In the genomic region with DNA sequence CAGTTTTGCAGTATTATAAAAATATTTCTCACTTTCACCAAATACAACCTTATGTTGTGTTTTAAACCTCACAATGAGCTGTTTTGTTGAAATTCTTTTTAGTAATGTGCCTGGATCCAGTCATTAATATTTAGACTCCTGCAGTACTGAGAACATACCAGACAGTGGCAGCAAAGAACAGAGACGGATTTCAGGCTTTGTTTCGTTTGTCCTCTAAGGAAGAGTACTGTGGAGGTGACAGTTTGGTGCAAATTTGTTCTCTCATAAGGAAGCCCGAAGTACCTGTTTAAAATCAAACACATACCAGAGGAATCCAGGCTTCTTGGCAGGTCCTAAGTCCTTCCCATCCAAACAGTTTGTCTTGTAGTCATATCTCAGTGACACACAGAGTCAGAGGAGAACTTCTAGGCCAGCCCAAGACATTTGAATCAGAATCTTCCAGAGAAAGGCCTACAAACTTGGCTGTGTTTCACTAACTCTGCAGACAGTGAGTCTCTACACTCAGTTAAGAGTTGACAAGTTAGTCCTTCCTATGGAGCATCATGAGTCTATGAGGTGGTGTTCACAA, we compare ENCODE assay signal across 8 mouse cellular contexts. TPM values are rescaled to one million over a fixed set of nuclear protein-coding genes. Genes with fewer than 3 reads are reported as not detected.
DNase-seq lines count a peak whose midpoint lies in the region; ATAC-seq and TF ChIP-seq lines count a peak whose summit lies in the region.

No protein-coding gene starts in this region.

- 37% methylated on average over 3 of the region's 3 CpGs for WGBS in hindbrain, embryonic 10.5 days
- 36% methylated on average over 3 of the region's 3 CpGs for WGBS in hindbrain, embryonic 13.5 days

- no peaks in the 10 kb centered on the region for H3K27me3 ChIP-seq in hindbrain, embryonic 10.5 days (ENCODE audit: insufficient read depth, poor library complexity, severe bottlenecking)
- no peaks in the 10 kb centered on the region for H3K27me3 ChIP-seq in hindbrain, embryonic 13.5 days

- H3K36me3 ChIP-seq in hindbrain, embryonic 10.5 days, result no peaks in the 10 kb centered on the region
- H3K36me3 ChIP-seq in hindbrain, embryonic 13.5 days, result no peaks in the 10 kb centered on the region

- no peak overlapping the region for H3K4me3 ChIP-seq in hindbrain, embryonic 10.5 days
- no peak overlapping the region for H3K4me3 ChIP-seq in hindbrain, embryonic 13.5 days
- H3K4me3 ChIP-seq in left cerebral cortex, adult 2 months, result no peak overlapping the region

- no peaks in the 10 kb centered on the region for H3K4me1 ChIP-seq in hindbrain, embryonic 10.5 days (replicated peaks)
- H3K4me1 ChIP-seq in hindbrain, embryonic 13.5 days (replicated peaks), result no peaks in the 10 kb centered on the region; the same call in 1 of the 2 replicates

- H3K4me2 ChIP-seq in hindbrain, embryonic 13.5 days, result no peak overlapping the region

- peak; percentile 84 for TF ChIP-seq CTCF in left cerebral cortex, adult 2 months (IDR thresholded peaks at IDR 0.05)

- H3K9me3 ChIP-seq in hindbrain, embryonic 10.5 days, result no peaks in the 10 kb centered on the region
- H3K9me3 ChIP-seq in hindbrain, embryonic 13.5 days, result no peaks in the 10 kb centered on the region

- intact Hi-C loops in heart, postnatal 36 days (cut with DNase I), result loop anchor here (2.0 to 10.0 kb wide), 4 partner anchors 53 to 167 kb away; no protein-coding TSS in a partner anchor
- intact Hi-C loops in left cerebral cortex, adult 2 months (cut with DNase I), result loop anchor here (5.0 to 10.0 kb wide), 5 partner anchors 90 to 1210 kb away; no protein-coding TSS in a partner anchor

- H3K27ac ChIP-seq in hindbrain, embryonic 10.5 days, result 0 out of 2 replicates have a peak overlapping the region, but pooled peaks have one; percentile 56
- H3K27ac ChIP-seq in hindbrain, embryonic 13.5 days, result no peak overlapping the region
- no peak overlapping the region for H3K27ac ChIP-seq in left cerebral cortex, adult 2 months

- no peak for DNase-seq in hindbrain, embryonic 10.5 days (ENCODE audit: low spot score)
- DNase-seq in A20 (ENCODE audit: low read depth, low spot score) (peak; percentile 40), ZHBTc4 (ENCODE audit: low read depth, low spot score) (peak; percentile 60)
- DNase-seq in heart, postnatal 36 days, result peak; percentile 11 to 21
- peak; percentile 22 to 31 for DNase-seq in left cerebral cortex, adult 2 months (ENCODE audit: extremely low spot score in 1 of 2, low spot score in 2 of 2)
- DNase-seq in spleen, postnatal 36 days (ENCODE audit: low spot score in 2 of 2), result no peak

- no peak for ATAC-seq in hindbrain, embryonic 13.5 days (ENCODE audit: low FRiP score)
- ATAC-seq in activated CD4-positive, CD25-positive, alpha-beta regulatory T cell, adult 4 months, result no peak

- no peak overlapping the region for H3K9ac ChIP-seq in hindbrain, embryonic 13.5 days

RNA-seq across cellular contexts. Expression of a gene that starts 52.3 kb away (rescaled TPM):
- polyA plus RNA-seq in hindbrain, embryonic 10.5 days (2016; fragmentation: Nextera tagmentation; extraction: Ambion mirVana), result 0.97 and 1.8 TPM in 2 replicates
- 1.4 and 1.8 TPM in 2 replicates for polyA plus RNA-seq in hindbrain, embryonic 13.5 days (2015; fragmentation: Nextera tagmentation; extraction: Ambion mirVana)
- total RNA-seq in heart, postnatal 36 days (2021), result 100 to 1,000 TPM; 360 to 412 TPM
- total RNA-seq in left cerebral cortex, adult 2 months (2021), result 100 to 1,000 TPM; 106 to 107 TPM
- under 1 TPM in 1 of 2 experiments, not detected in 1; 0.45 TPM for polyA plus RNA-seq in activated CD4-positive, CD25-positive, alpha-beta regulatory T cell, adult 4 months (2017; shearing (Covaris generic))

RNA-seq across cellular contexts. Expression of a gene that starts 52.4 kb away (rescaled TPM):
- polyA plus RNA-seq in hindbrain, embryonic 10.5 days (2016; fragmentation: Nextera tagmentation; extraction: Ambion mirVana), result 0.58 TPM in 1 of 2 replicates, not detected in the other
- not detected in 2 replicates for polyA plus RNA-seq in hindbrain, embryonic 13.5 days (2015; fragmentation: Nextera tagmentation; extraction: Ambion mirVana)
- total RNA-seq in heart, postnatal 36 days (2021), result 1 to 10 TPM; 1.1 to 1.2 TPM
- total RNA-seq in left cerebral cortex, adult 2 months (2021), result not detected
- not detected for polyA plus RNA-seq in activated CD4-positive, CD25-positive, alpha-beta regulatory T cell, adult 4 months (2017; shearing (Covaris generic))

Comparison
In these comparisons a context has a peak if more than half of its experiments do, and no peak if none do; other contexts are left out.
1. DNase-seq: peak in A20 (single experiment), ZHBTc4 (single experiment), heart, postnatal 36 days (2 of 2) and left cerebral cortex, adult 2 months (2 of 2); none in hindbrain, embryonic 10.5 days (single experiment) and spleen, postnatal 36 days (0 of 2).